Mouse (Mus musculus) heart, postnatal 0 days (tissue): ENCODE measurements around the gene Ubr7. TPM values are rescaled to one million over a fixed set of nuclear protein-coding genes. Genes with fewer than 3 reads are reported as not detected.

ENCODE experiments used
- ATAC-seq: fragments of 200-750 bp; cut with Nextera tagmentation; 2 replicates; pipeline ENCODE4 v1.8.0; 2017; ENCODE audit warnings: low read depth, moderate number of reproducible peaks, moderate library complexity; ENCODE audit not compliant: insufficient read depth
- DNase-seq: peaks from one replicate; pipeline ENCODE4 v3.0.0-alpha.2; 2016; ENCODE audit warnings: low spot score
- H3K27ac ChIP-seq: fragments of 300-500 bp; sonication (generic); 2 replicates; pipeline ENCODE4 v1.5.1; 2014; ENCODE audit warnings: low read depth, mild to moderate bottlenecking
- H3K27me3 ChIP-seq: fragments of 300-500 bp; sonication (generic); 2 replicates; pipeline ENCODE4 v1.6.1; 2014; ENCODE audit warnings: low read length, mixed read lengths; ENCODE audit not compliant: control insufficient read depth, insufficient read depth
- H3K36me3 ChIP-seq: fragments of 300-500 bp; sonication (generic); replicated peaks from 2 replicates; pipeline ENCODE4 v1.6.1; 2014; ENCODE audit warnings: low read length, mixed read lengths; ENCODE audit not compliant: control insufficient read depth, insufficient read depth
- H3K4me1 ChIP-seq: fragments of 300-500 bp; sonication (generic); 2 replicates; pipeline ENCODE4 v1.6.1; 2014; ENCODE audit warnings: antibody characterized with exemption; ENCODE audit not compliant: control insufficient read depth, insufficient read depth
- H3K4me2 ChIP-seq: fragments of 300-500 bp; sonication (generic); 2 replicates; pipeline ENCODE4 v1.6.1; 2014; ENCODE audit warnings: low read depth, mild to moderate bottlenecking, low read length, moderate library complexity
- H3K4me3 ChIP-seq: fragments of 300-500 bp; sonication (generic); 2 replicates; pipeline ENCODE4 v1.5.1; 2014; ENCODE audit warnings: low read depth, low read length
- H3K9ac ChIP-seq: fragments of 300-500 bp; sonication (generic); replicated peaks from 2 replicates; pipeline ENCODE4 v1.6.1; 2014; ENCODE audit warnings: low read depth, low read length, mixed read lengths
- H3K9me3 ChIP-seq: fragments of 300-500 bp; sonication (generic); replicated peaks from 2 replicates; pipeline ENCODE4 v1.6.1; 2016; ENCODE audit warnings: low read length; ENCODE audit not compliant: control insufficient read depth
- CTCF ChIP-seq: IDR thresholded peaks from 2 replicates; pipeline ENCODE4 v1.5.1; 2016; ENCODE audit warnings: antibody characterized with exemption, control low read depth, low read depth
- EP300 ChIP-seq: IDR thresholded peaks from 2 replicates; pipeline ENCODE4 v1.6.1; 2016; ENCODE audit warnings: antibody characterized with exemption, low read depth
- WGBS: fragments of 180-500 bp; shearing (Covaris S2); extraction: QIAGEN DNeasy Blood & Tissue Kit; methylation state at CpG from one replicate; pipeline ENCODE4 v1.1.7; 2014; 5-methylcytosine and 5-hydroxymethylcytosine counted together
- polyA plus RNA-seq: library from polyadenylated mRNA; unstranded; fragments of >200 nt; fragmentation: Nextera tagmentation; extraction: Ambion mirVana; gene quantifications from 2 replicates; pipeline ENCODE4 v1.2.1, GENCODE M21; 2015
- total RNA-seq: library from RNA; depleted of rRNA; stranded (reverse); fragments of >200 nt; gene quantifications from 2 replicates; pipeline ENCODE4 v1.2.3, GENCODE M21; 2014; ENCODE audit warnings: low replicate concordance

The Ubr7 gene
- total and polyA plus RNA-seq, 2 experiments from 2014 or later = 23.5 to 44.0 TPM

DNA sequence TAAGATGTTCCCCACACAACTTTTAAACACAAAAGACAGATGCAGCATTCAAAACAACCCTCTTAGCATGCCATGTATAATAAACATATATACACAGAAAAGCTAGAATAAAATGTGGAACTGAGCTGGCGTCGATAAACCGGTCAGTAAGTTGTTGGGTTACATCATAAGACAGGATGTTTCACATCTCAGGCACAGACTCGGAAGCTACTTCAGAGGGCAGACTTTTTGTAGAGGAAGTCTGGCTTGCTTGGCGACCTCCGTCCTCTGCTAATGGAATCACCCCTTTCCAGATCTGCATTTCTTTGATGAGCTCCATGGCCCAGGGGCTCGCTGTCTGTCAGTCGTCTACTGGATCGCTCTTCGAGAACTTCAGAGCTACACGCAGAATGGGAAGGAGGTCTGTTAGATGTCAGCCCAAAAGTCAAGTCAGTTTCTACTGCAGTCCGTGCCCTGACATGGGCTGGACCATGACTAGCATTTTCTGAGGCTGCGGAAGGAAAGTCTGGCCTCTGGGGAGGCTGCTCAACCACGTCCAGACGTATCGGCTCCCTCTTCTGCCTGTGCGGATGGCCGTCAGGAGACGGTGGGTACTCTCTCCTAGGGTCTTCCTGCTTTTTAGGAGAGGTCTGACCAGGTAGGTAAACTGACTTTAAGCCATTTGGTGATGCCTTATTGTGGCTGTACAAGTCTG, 27.3 kb downstream of the Ubr7 start:
- TF ChIP-seq CTCF (no peak), EP300 (no peak)
- DNase-seq = no peak
- Histone ChIP-seq H3K4me3 (no peak overlapping the region), H3K36me3 (peaks cover 60% of the 10 kb centered on the region), H3K27ac (no peak overlapping the region), H3K4me2 (no peak overlapping the region), H3K9ac (no peak overlapping the region), H3K27me3 (no peaks in the 10 kb centered on the region), H3K4me1 (no peaks in the 10 kb centered on the region), H3K9me3 (no peaks in the 10 kb centered on the region)
- ATAC-seq = no peak
- 81% methylated on average over 19 of the region's 19 CpGs for WGBS

- H3K27ac ChIP-seq = no peak overlapping the region
- no peak overlapping the region for H3K9ac ChIP-seq
- H3K9me3 ChIP-seq = no peaks in the 10 kb centered on the region
- H3K36me3 ChIP-seq = peaks cover 66% of the 10 kb centered on the region
- 83% methylated on average over 5 of the region's 5 CpGs for WGBS
- TF ChIP-seq CTCF = no peak
- no peak for TF ChIP-seq EP300
- H3K27me3 ChIP-seq = no peaks in the 10 kb centered on the region
- H3K4me1 ChIP-seq = no peaks in the 10 kb centered on the region
- no peak for DNase-seq
- no peak for ATAC-seq
- no peak overlapping the region for H3K4me2 ChIP-seq
- H3K4me3 ChIP-seq = no peak overlapping the region
Measured at GRCm38 (mm10) chr12:102785593-102785985, 27.8 kb downstream of the Ubr7 start.

DNA sequence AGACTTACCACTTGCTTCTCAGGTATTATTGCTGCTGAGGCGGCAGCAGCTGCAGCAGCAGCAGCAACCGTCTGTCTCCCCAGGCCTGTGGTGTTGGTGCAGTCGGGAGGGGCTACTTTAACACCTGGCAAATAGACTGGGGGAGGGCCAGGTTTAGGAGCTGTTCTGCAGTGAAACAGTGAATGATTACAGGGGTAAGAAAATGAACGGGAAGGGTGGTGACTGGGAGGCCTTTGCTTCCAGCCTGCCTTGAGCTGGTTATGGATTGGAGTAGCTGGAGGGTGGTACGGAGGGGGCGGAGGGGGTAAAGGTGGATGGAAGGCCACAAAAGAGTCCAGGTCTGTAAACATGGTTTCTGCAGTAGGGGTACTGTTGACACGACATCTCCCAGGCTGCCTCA, 30.2 kb downstream of the Ubr7 start:
- H3K4me2 ChIP-seq = no peak overlapping the region
- no peak for TF ChIP-seq EP300
- no peak for TF ChIP-seq CTCF
- peaks cover 73% of the 10 kb centered on the region for H3K36me3 ChIP-seq
- H3K9ac ChIP-seq = no peak overlapping the region
- no peaks in the 10 kb centered on the region for H3K4me1 ChIP-seq
- WGBS = 89% methylated on average over 7 of the region's 7 CpGs
- ATAC-seq (no peak), DNase-seq (no peak)
- no peaks in the 10 kb centered on the region for H3K27me3 ChIP-seq
- no peak overlapping the region for H3K27ac ChIP-seq
- no peak overlapping the region for H3K4me3 ChIP-seq
- H3K9me3 ChIP-seq = no peaks in the 10 kb centered on the region

DNA sequence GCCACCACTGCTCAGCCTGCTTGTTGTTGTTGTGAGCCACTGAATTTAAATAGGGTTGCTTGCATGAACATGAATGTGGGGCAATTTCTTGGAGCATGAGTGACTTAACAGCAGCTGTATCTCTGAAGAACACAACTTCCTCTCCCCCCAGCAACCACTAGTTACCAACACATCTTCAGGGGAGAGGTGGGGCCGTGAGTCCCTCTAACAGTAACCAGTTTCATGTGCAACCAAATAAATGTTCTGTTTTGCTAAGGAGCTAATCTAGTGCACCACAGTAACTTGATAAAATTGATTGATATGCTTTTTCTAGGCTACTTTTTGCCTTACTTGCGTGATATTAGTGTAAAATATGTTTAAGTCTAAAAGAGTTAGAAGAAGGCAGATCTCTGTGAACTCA, 41.8 kb downstream of the Ubr7 start:
- H3K27me3 ChIP-seq = no peaks in the 10 kb centered on the region
- ATAC-seq (no peak), DNase-seq (no peak)
- 95% methylated on average over 2 of the region's 2 CpGs for WGBS
- H3K27ac ChIP-seq = no peak overlapping the region
- H3K4me3 ChIP-seq = no peak overlapping the region
- H3K9ac ChIP-seq = no peak overlapping the region
- no peaks in the 10 kb centered on the region for H3K4me1 ChIP-seq
- H3K9me3 ChIP-seq = no peaks in the 10 kb centered on the region
- H3K36me3 ChIP-seq = peaks cover 16% of the 10 kb centered on the region; the same call in 1 of the 2 replicates
- TF ChIP-seq CTCF = no peak
- no peak for TF ChIP-seq EP300
- H3K4me2 ChIP-seq = no peak overlapping the region

- Histone ChIP-seq H3K4me2 (no peak overlapping the region), H3K9me3 (no peaks in the 10 kb centered on the region), H3K4me1 (no peaks in the 10 kb centered on the region), H3K9ac (no peak overlapping the region), H3K4me3 (no peak overlapping the region), H3K36me3 (peaks cover 18% of the 10 kb centered on the region), H3K27me3 (no peaks in the 10 kb centered on the region), H3K27ac (no peak overlapping the region)
- WGBS = 79% methylated on average over 1 of the region's 1 CpGs
- no peak for TF ChIP-seq CTCF
- TF ChIP-seq EP300 = no peak
- ATAC-seq (no peak), DNase-seq (no peak)
Measured at GRCm38 (mm10) chr12:102814858-102815257, 57.1 kb downstream of the Ubr7 start.

DNA sequence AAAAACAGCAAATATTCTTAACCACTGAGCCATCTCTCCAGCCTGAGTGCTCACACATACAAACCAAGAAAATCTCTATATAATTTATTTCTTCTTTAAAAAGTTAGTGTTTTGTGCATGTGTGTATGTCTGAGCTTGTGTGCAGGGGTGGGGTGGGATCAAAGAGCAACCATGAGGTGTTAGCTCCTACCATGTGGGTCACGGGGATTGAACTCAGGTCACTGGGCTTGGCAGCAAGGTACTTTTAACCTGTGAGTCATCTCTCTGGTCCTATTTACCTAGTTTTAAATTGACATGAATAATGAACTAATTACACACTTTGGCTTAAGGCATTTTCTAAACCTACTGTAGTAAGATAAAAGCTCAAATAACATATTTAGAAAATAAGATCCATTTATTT, 68.6 kb downstream of the Ubr7 start:
- 0 out of 2 replicates have a peak, but pooled peaks cover 9% of the 10 kb centered on the region for H3K36me3 ChIP-seq

More for the DNA sequence above, 68.6 kb downstream of the Ubr7 start:
- H3K9me3 ChIP-seq = no peaks in the 10 kb centered on the region
- WGBS = 97% methylated on average over 1 of the region's 1 CpGs
- no peak overlapping the region for H3K9ac ChIP-seq
- no peak overlapping the region for H3K27ac ChIP-seq
- H3K4me3 ChIP-seq = no peak overlapping the region
- H3K4me1 ChIP-seq = no peaks in the 10 kb centered on the region
- no peak for TF ChIP-seq CTCF
- no peak for TF ChIP-seq EP300
- H3K27me3 ChIP-seq = no peaks in the 10 kb centered on the region
- H3K4me2 ChIP-seq = no peak overlapping the region
- ATAC-seq (no peak), DNase-seq (no peak)
